8 mouse cellular contexts compared by ENCODE assay signal in the genomic region with DNA sequence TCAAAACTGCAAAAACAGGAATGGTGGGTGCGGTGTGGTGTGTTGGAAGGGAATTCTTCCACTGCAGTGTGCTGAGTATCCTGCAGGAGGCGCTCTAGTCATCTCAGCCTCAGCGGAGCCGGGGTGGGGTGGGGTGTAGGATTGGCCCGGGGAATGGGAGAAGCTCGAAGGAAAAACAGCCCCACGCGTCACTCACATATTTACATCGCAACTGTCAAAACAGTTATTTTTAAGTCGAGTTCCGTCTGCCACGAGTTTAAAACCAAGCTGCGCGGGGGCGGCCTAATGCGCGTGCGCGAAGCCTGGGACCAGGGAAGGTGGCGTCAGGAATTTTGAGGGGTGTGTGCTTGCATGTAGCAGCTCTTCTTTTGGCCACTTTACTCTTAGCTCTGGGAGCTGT. TPM values are rescaled to one million over a fixed set of nuclear protein-coding genes. Genes with fewer than 3 reads are reported as not detected.
DNase-seq lines count a peak whose midpoint lies in the region; ATAC-seq lines count a peak whose summit lies in the region.

No protein-coding gene starts in this region.

- H3K27me3 ChIP-seq in hindbrain, embryonic 13.5 days: no peaks in the 10 kb centered on the region
- 0 out of 2 replicates have a peak, but pooled peaks cover 6% of the 10 kb centered on the region for H3K27me3 ChIP-seq in lung, embryonic 15.5 days

- peak; percentile 77 for DNase-seq in R1 (ENCODE audit: low read depth, low spot score)
- peak; percentile 52 for DNase-seq in cerebellum, adult 8-10 months
- peak; percentile 83 to 92 for DNase-seq in layer of hippocampus, postnatal 14 days (ENCODE audit: low spot score in 2 of 2)
- DNase-seq in right cerebral cortex, adult 18-20 months: peak; percentile 89
- DNase-seq in MN1 (ENCODE audit: low spot score): no peak

- H3K27ac ChIP-seq in hindbrain, embryonic 13.5 days: peak overlapping the region; percentile 74
- no peak overlapping the region for H3K27ac ChIP-seq in lung, embryonic 15.5 days

- peak; percentile 73 for ATAC-seq in frontal cortex, adult (ENCODE audit: low TSS enrichment)
- ATAC-seq in hindbrain, embryonic 13.5 days (ENCODE audit: low FRiP score): no peak
- peak; percentile 33; the same call in 1 of the 2 replicates for ATAC-seq in lung, embryonic 15.5 days (ENCODE audit: borderline replicate concordance, extremely low read depth, low FRiP score, low TSS enrichment)

- peak overlapping the region; percentile 35 for H3K9ac ChIP-seq in hindbrain, embryonic 13.5 days
- H3K9ac ChIP-seq in lung, embryonic 15.5 days: no peak overlapping the region

- peaks cover 64% of the 10 kb centered on the region for H3K4me1 ChIP-seq in hindbrain, embryonic 13.5 days (replicated peaks)
- peaks cover 22% of the 10 kb centered on the region for H3K4me1 ChIP-seq in lung, embryonic 15.5 days

- no peaks in the 10 kb centered on the region for H3K9me3 ChIP-seq in hindbrain, embryonic 13.5 days
- H3K9me3 ChIP-seq in lung, embryonic 15.5 days: no peaks in the 10 kb centered on the region

- WGBS in hindbrain, embryonic 13.5 days: 7% methylated on average over 20 of the region's 20 CpGs
- WGBS in lung, embryonic 15.5 days: 5% methylated on average over 20 of the region's 20 CpGs

- peaks cover 5% of the 10 kb centered on the region; the same call in 1 of the 2 replicates for H3K36me3 ChIP-seq in hindbrain, embryonic 13.5 days
- H3K36me3 ChIP-seq in lung, embryonic 15.5 days: no peaks in the 10 kb centered on the region

- H3K4me3 ChIP-seq in hindbrain, embryonic 13.5 days: peak overlapping the region; percentile 17
- H3K4me3 ChIP-seq in lung, embryonic 15.5 days: peak overlapping the region; percentile 27

- H3K4me2 ChIP-seq in hindbrain, embryonic 13.5 days: peak overlapping the region; percentile 43
- H3K4me2 ChIP-seq in lung, embryonic 15.5 days: peak overlapping the region; percentile 50

RNA-seq across cellular contexts. Expression of gene Gm10188, which starts 17.3 kb away (rescaled TPM):
- 0.63 and 0.95 TPM in 2 replicates for polyA plus RNA-seq in hindbrain, embryonic 13.5 days (2015; fragmentation: Nextera tagmentation; extraction: Ambion mirVana)
- not detected for total RNA-seq in layer of hippocampus, postnatal 14 days (2021)
- not detected in 2 replicates for polyA plus RNA-seq in lung, embryonic 15.5 days (2015; fragmentation: Nextera tagmentation; extraction: Ambion mirVana)

RNA-seq across cellular contexts. Expression of gene AC124108.1, which starts 21.0 kb away (rescaled TPM):
- 4.2 and 4.8 TPM in 2 replicates for polyA plus RNA-seq in hindbrain, embryonic 13.5 days (2015; fragmentation: Nextera tagmentation; extraction: Ambion mirVana)
- under 1 TPM; 0.91 to 0.97 TPM for total RNA-seq in layer of hippocampus, postnatal 14 days (2021)
- 0.52 and 0.69 TPM in 2 replicates for polyA plus RNA-seq in lung, embryonic 15.5 days (2015; fragmentation: Nextera tagmentation; extraction: Ambion mirVana)

RNA-seq across cellular contexts. Expression of gene Lemd1, which starts 21.0 kb away (rescaled TPM):
- 24.8 and 25.7 TPM in 2 replicates for polyA plus RNA-seq in hindbrain, embryonic 13.5 days (2015; fragmentation: Nextera tagmentation; extraction: Ambion mirVana)
- total RNA-seq in layer of hippocampus, postnatal 14 days (2021): 1 to 10 TPM; 1.4 to 1.8 TPM
- polyA plus RNA-seq in lung, embryonic 15.5 days (2015; fragmentation: Nextera tagmentation; extraction: Ambion mirVana): 1.7 and 2.0 TPM in 2 replicates
